Mouse (Mus musculus) neutrophil, adult 59 days (primary cell): ENCODE data around the gene Cxcl3. TPM values are rescaled to one million over a fixed set of nuclear protein-coding genes. Genes with fewer than 3 reads are reported as not detected.

Experiments used
- total RNA-seq, 2 experiments: library from RNA; stranded (reverse); gene quantifications; 1 replicate in 1 of 2; 2 replicates in 1 of 2; pipeline ENCODE4 v1.2.4; 2023

Gene Cxcl3
- total RNA-seq, result 1 to 10 TPM; 2.3 to 2.6 TPM

GRCm38 (mm10) chr5:90785659-90786588, at the start of gene Cxcl3:
Gene Cxcl3 (plus strand): TSS chr5:90786103.

GRCm38 (mm10) chr5:90759077-90760065, 26.5 kb upstream of the Cxcl3 start, which contains the start of gene Cxcl5:
Gene Cxcl5 (plus strand): TSS chr5:90759360.

GRCm38 (mm10) chr5:90768218-90768617, 17.7 kb upstream of the Cxcl3 start, which contains the start of gene Ppbp:
Gene Ppbp (plus strand): TSS chr5:90768518.

GRCm38 (mm10) chr5:90771880-90772653, 13.8 kb upstream of the Cxcl3 start, which contains the start of gene Pf4:
Gene Pf4 (plus strand): TSS chr5:90772435.

GRCm38 (mm10) chr5:90794195-90794625, 8.3 kb downstream of the Cxcl3 start, which contains the start of gene Cxcl15:
Gene Cxcl15 (plus strand): TSS chr5:90794534.

Other genes with a start within 250 kb of the Cxcl3 start
- not detected for gene 5830473C10Rik, start 225.0 kb upstream of the Cxcl3 start, total RNA-seq
- gene Rassf6, start 145.4 kb upstream of the Cxcl3 start, total RNA-seq, result under 1 TPM in 1 of 2 experiments, not detected in 1; 0.36 TPM
- gene Cxcl5, start 26.7 kb upstream of the Cxcl3 start, total RNA-seq, result not detected
- gene Ppbp, start 17.6 kb upstream of the Cxcl3 start, total RNA-seq, result 10 to 100 TPM in 1 of 2 experiments, 1 to 10 TPM in 1; 7.1 to 14.8 TPM
- gene Pf4, start 13.7 kb upstream of the Cxcl3 start, total RNA-seq, result 10 to 100 TPM; 18.0 to 20.6 TPM
- not detected for gene Cxcl15, start 8.4 kb downstream of the Cxcl3 start, total RNA-seq
- not detected for gene Cxcl1, start 105.1 kb downstream of the Cxcl3 start, total RNA-seq
- 100 to 1,000 TPM; 405 to 433 TPM for gene Cxcl2, start 117.8 kb downstream of the Cxcl3 start, total RNA-seq
- 1 to 10 TPM; 2.5 to 3.9 TPM for gene Mthfd2l, start 145.0 kb downstream of the Cxcl3 start, total RNA-seq
- gene Epgn, start 241.4 kb downstream of the Cxcl3 start, total RNA-seq, result under 1 TPM in 1 of 2 experiments, not detected in 1; 0.51 TPM